Mouse (Mus musculus): Measurements from ENCODE around the gene Spa17. TPM values are rescaled to one million over a fixed set of nuclear protein-coding genes. Genes with fewer than 3 reads are reported as not detected.

Spa17 gene
- total RNA-seq (2021): 1 to 10 TPM; 1.3 TPM
- long read RNA-seq, experiment 1, partial matches to known transcripts: 0 of 4 reads
- long read RNA-seq, experiment 1, other reads (novel, unspliced or antisense): 3 of 4 reads
- long read RNA-seq, experiment 2: 0 reads

DNA sequence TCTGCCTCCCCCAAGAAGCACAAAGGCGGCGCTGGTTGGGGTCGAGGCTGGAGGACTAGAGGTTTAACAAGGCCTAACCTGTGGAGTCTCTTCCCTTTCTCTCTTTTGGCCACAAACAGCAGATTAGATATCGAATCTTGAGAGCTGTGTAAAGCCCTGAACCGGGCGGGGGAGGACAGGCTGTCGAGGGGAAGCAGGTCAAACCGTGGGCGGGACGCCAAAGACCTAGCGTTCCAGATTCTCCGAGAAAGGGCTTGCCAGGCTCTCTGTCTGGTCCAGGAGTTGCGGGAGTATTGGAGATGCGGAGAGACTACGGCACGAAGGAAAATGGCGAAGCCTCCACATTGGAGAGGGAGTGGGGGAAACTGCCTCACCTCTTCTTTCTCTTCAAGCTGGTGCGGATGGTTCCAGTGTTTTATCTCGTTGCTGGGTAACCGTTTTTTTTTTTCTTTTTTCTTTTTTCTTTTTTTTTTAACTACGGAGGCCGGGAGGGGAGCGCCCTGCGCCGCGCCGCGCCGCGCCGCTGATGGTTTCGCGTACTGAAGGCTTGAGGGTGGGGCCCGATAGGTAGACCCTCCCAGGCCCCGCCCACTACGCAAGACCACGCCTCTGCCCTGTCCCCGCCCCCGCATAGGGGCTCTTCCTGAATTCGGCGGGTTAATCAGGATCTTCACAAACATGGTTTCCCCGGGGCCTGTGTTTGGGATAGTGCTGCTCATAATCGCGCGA, at the start of gene Spa17:
Gene Spa17 (minus strand): TSS at position 541 of the 729 bp plus-strand sequence.
- DNase-seq (ENCODE audit: low spot score in 2 of 2): peak; percentile 84 to 89
- intact Hi-C loops (cut with DNase I): loop anchor here (2.0 kb wide), 2 partner anchors 61 to 153 kb away; partner anchors contain the start of gene Nrgn

GRCm38 (mm10) chr9:37663210-37663609, 49.7 kb upstream of the Spa17 start:
- DNase-seq (ENCODE audit: low spot score in 2 of 2): no peak
- intact Hi-C loops (cut with DNase I): no loop called here

GRCm38 (mm10) chr9:37659413-37659812, 45.9 kb upstream of the Spa17 start:
- intact Hi-C loops (cut with DNase I): no loop called here
- DNase-seq (ENCODE audit: low spot score in 2 of 2): no peak

DNA sequence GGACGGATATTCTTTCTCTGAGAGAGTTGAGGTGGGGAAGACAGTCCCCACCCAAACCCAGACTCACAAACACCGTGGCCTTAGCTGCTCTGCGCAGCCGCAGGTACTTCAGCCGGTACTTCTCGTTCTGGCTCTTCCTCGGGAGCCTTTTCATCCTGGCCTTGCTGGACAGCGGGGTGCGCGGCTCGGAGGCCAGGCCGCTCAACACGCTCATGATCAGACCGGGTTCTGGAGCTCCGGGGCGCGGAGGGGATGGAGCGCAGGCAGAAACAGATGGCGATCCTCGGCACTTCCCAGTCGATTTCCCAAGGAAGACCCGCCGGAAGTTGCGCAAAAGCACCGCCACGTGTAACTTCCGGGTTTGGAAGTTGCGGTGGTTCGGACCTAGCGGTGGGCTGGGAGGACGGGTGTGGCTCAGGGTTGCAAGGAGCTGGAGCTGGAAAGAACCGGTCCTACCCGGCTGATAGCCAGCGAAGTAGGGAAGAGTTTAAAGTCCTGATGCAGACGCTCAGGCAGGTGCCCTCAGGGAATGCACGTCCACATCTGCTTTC, 43.5 kb upstream of the Spa17 start, which contains the start of gene Tbrg1:
Gene Tbrg1 (minus strand): TSS at position 382 of the 551 bp plus-strand sequence.
- DNase-seq (ENCODE audit: low spot score in 2 of 2): peak; percentile 57 to 75
- intact Hi-C loops (cut with DNase I): no loop called here

DNA sequence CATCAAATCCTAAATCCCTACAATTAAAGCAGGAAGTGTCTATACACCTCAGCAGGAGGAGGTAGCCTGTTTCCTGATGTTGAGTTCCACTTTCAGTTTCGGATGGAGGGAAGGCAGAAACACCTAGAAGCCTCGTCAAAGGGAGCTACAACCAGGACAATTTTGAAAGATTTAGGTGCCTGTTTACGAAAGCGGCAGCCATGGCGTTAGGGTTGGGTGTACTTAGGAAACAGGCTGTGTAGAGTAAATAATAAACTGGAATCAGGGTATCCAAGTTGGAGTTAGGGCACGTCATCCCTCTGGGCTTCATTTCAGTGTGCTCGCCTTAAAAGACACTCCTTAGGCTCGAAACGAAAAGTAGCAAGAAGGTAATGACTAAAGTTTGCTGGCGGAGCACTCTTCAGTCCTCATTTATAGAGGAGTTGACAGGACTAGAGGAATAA, 42.9 kb upstream of the Spa17 start:
- intact Hi-C loops (cut with DNase I): no loop called here
- no peak for DNase-seq (ENCODE audit: low spot score in 2 of 2)

- no peak for DNase-seq (ENCODE audit: low spot score in 2 of 2)
- intact Hi-C loops (cut with DNase I): no loop called here
Observed at GRCm38 (mm10) chr9:37655961-37656360, 42.4 kb upstream of the Spa17 start.

DNA sequence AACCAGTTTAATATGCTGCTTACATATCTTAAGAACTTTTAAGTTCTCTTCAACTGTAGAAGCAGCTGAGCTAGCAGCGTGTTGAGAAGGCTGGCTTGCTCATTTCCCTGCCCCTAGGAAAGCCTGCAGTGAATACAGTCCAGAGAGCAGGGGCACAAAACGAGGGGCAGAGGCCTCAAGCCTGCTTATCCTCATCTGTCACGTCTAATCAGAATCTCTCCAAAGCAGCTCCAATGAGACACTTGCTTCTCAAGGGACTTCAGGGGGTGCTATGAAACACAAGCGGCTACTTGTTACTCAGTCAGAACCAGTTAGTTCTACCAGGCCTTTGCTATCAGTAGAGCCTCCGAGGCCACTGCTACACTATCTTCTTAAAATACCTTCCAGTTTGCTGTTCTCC, 40.3 kb upstream of the Spa17 start:
- no peak for DNase-seq (ENCODE audit: low spot score in 2 of 2)
- intact Hi-C loops (cut with DNase I): no loop called here

GRCm38 (mm10) chr9:37650639-37651038, 37.1 kb upstream of the Spa17 start:
- no peak for DNase-seq (ENCODE audit: low spot score in 2 of 2)
- intact Hi-C loops (cut with DNase I): no loop called here

DNA sequence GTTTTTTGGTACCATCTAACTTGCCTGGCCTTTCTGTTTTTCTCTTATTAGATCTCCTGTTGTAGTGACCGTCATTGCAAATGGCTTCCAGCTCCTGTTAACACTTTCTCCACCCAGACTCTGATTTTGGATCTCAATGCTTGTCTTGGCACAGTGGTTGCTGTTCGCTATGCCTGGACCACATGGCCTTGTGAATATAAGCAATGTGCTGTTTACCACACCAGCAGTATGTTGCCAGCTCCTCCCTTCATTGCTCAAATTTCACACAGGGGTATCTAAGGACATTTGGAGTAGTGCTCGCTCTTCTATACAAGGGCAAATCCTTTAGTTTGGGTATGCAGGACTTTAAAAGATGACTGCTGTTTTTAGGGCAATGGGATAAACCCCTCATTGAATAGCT, 32.7 kb upstream of the Spa17 start:
- intact Hi-C loops (cut with DNase I): no loop called here
- DNase-seq (ENCODE audit: low spot score in 2 of 2): no peak

DNA sequence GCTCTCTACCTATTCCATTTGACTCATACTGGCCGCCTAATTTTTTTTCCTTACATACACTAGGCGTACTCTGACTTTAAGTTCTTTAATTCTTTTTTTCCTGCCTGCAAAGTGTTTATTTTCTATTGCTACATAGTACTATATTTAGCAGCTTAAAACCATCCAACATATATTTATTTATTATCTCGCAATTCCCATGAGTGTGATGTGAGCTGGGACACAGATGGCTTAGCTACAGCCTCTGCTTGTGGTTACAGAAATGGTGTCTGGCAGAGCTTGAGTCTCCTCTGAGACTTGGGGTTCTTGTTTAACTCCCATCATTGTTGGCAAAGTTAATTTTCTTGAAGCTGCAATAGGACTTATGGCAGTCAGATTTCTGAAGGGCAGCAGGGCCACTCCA, 25.2 kb upstream of the Spa17 start:
- DNase-seq (ENCODE audit: low spot score in 2 of 2): no peak
- intact Hi-C loops (cut with DNase I): no loop called here

DNA sequence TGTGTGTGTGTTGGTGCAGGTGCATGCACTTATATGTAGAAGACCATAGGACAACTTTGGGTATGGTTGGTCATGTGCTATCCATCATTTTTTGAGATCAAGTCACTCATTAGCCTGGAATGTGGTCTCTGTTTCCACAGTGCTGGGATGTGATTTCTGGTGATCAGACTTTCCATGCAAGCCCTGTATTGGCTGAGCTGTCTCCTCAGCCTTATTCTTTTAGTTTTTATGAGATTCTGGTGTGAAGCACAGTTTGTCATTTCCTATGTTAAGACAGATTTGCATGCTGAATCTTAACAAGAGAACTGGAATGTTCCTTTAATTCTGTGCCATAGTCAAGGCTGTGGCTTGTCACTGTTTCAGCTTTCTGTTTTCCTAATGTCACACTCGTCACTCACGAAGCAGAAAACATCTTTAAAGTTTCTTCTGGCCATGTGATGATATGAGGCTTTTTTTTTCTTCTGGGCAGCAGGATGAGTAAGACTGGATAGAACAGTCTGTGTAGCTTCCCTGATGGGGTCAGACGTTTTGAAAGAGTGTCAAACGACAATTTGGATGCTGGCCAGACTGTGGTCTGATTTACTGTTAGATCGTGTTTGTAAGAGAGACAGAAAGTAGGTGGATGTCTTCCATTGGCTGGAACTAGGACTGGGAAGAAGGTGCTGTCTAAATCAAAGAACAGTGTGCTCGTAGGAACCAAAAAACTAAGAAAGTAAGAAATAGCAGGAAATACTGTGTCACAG, 23.4 kb upstream of the Spa17 start:
- intact Hi-C loops (cut with DNase I): no loop called here
- DNase-seq (ENCODE audit: low spot score in 2 of 2): no peak

GRCm38 (mm10) chr9:37636335-37636734, 22.8 kb upstream of the Spa17 start:
- peak; percentile 59 to 78 for DNase-seq (ENCODE audit: low spot score in 2 of 2)
- intact Hi-C loops (cut with DNase I): no loop called here

GRCm38 (mm10) chr9:37634269-37634668, 20.7 kb upstream of the Spa17 start:
- intact Hi-C loops (cut with DNase I): no loop called here
- DNase-seq (ENCODE audit: low spot score in 2 of 2): no peak

GRCm38 (mm10) chr9:37632305-37632704, 18.8 kb upstream of the Spa17 start:
- DNase-seq (ENCODE audit: low spot score in 2 of 2): no peak
- intact Hi-C loops (cut with DNase I): no loop called here

- DNase-seq (ENCODE audit: low spot score in 2 of 2): no peak
- intact Hi-C loops (cut with DNase I): no loop called here
Observed at GRCm38 (mm10) chr9:37629941-37630340, 16.4 kb upstream of the Spa17 start.

- intact Hi-C loops (cut with DNase I): no loop called here
- no peak for DNase-seq (ENCODE audit: low spot score in 2 of 2)
Observed at GRCm38 (mm10) chr9:37628581-37628980, 15.1 kb upstream of the Spa17 start.

- DNase-seq (ENCODE audit: low spot score in 2 of 2): no peak
- intact Hi-C loops (cut with DNase I): no loop called here
Observed at GRCm38 (mm10) chr9:37627263-37627662, 13.7 kb upstream of the Spa17 start.

DNA sequence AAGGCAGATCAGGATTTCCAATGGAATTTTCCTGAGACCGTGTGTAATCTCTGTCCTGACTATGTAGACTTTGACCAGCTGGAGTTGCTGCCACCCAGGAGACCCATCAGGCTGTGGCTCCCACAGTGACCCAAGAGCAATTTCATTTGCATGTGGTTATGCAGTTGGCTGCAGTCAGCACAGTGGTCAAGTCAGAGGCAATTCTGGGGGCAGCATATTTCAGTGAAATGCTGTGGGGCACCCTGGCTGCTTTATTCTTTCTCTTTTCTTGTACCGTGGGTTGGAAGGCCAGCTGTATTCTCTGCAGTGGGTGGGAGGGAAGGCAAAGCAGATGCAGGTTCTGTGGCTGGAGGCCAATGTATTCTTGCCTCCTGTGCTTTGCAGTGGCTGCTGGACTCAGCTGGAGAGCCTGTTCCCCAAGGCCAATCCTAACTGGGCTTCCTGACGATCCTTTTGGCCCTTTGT, 12.6 kb upstream of the Spa17 start:
- peak; percentile 44 to 76 for DNase-seq (ENCODE audit: low spot score in 2 of 2)
- intact Hi-C loops (cut with DNase I): no loop called here

- intact Hi-C loops (cut with DNase I): no loop called here
- peak; percentile 82 to 93 for DNase-seq (ENCODE audit: low spot score in 2 of 2)
Observed at GRCm38 (mm10) chr9:37625641-37626040, 12.1 kb upstream of the Spa17 start.

DNA sequence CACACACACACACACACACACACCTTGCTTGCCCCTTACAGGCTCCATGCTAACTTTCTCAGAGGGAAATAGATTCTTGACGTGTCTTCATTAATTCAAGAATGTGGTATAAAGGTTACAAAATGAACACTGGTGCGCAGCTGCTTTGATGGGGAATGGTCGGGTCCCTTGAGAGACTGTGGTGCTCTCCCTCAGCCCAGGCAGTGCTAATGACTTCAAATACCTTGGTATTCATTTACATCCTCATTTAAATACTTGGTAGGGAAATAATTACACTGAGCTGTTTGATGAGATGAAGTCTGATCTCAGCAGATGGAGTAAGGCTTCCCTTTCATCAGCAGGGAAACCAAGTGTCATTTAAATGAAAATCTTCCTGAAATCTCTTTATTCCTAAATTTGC, 11.6 kb upstream of the Spa17 start:
- DNase-seq (ENCODE audit: low spot score in 2 of 2): no peak
- intact Hi-C loops (cut with DNase I): no loop called here

Data from left cerebral cortex, postnatal 14 days (tissue).